Mouse (Mus musculus): ENCODE measurements at regions not wholly inside any gene's neighbourhood (a gene's known extent, or its start where the extent isn't known, plus 50 kb on each side); places are given as distances from the start of the nearest gene placed in this dataset.

DNA sequence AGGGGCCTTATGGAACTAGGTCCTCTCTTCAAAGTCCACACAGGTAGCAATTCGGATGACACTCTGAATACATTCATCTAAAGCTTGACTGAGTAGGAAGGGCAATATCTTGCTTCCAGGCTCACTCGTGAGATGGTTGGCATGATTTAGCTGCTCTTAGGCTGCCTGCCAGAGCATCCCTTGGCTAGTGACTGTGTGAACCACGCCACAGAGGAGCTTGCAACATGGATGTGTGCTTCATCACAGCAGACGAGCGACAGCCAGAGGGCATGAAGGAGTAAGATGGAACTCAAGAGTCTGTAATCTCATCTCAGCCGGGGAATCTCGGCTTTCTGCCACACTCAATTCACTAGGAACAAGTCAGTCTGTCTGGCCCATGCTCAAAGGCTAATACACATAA, 127.3 kb downstream of the CK137956 start:
- no peak for TF ChIP-seq GATA1 (IDR thresholded peaks at IDR 0.05; ENCODE audit: borderline replicate concordance, low read length)
- no peak for TF ChIP-seq FLI1 (IDR thresholded peaks at IDR 0.05; ENCODE audit: low read length)
